In the genomic region with DNA sequence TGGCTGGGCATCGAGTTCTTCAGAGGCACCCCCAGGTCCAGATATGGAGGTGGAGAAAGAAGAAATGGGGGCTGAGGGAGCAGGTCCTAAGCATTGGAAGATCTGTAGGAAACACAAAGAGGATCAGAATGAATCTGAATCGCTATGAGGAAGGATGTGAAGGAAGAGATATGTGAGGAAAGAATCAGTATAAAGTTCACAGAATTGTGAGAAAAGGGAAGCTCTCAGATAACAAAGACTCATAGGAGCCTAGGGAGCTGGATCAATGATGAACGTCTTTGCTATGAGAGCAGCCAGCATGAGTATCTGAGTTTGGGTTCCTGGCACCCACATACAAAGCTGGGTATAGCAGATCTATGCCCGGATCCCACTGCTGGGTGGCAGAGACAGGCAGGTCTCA, we compare ENCODE assay signal across 1 mouse cellular context.
TF ChIP-seq lines count a peak whose summit lies in the region.

No protein-coding gene starts in this region.

TF ChIP-seq in MEL, 35 proteins besides CTCF, POLR2A, EP300 and RAD21:
- TF ChIP-seq MAZ (IDR thresholded peaks at IDR 0.05; ENCODE audit: low read depth, low read length) (no peak), HCFC1 (IDR thresholded peaks at IDR 0.05; ENCODE audit: low read depth, low read length) (no peak), JUND (IDR thresholded peaks at IDR 0.05; ENCODE audit: low read depth, low read length) (no peak), SMC3 (IDR thresholded peaks at IDR 0.05; ENCODE audit: low read depth, low read length) (no peak), GATA1 (IDR thresholded peaks at IDR 0.05; ENCODE audit: low read depth, low read length) (peak; percentile 76), MXI1 (IDR thresholded peaks at IDR 0.05; ENCODE audit: low read depth, low read length) (no peak), MAFK (IDR thresholded peaks at IDR 0.05; ENCODE audit: borderline replicate concordance, low read depth, low read length) (no peak), TAL1 (IDR thresholded peaks at IDR 0.05; ENCODE audit: low read length) (no peak), POLR2AphosphoS5 (IDR thresholded peaks at IDR 0.05; ENCODE audit: borderline replicate concordance, low read depth, low read length) (no peak), MEF2A (IDR thresholded peaks at IDR 0.05; ENCODE audit: extremely low read depth, insufficient replicate concordance, low read depth, low read length, poor library complexity, severe bottlenecking) (no peak), GABPA (IDR thresholded peaks at IDR 0.05; ENCODE audit: low read depth, low read length) (no peak), ETS1 (IDR thresholded peaks at IDR 0.05; ENCODE audit: low read depth, low read length) (0 out of 2 replicates have a peak, but pooled peaks have one; percentile 23), UBTF (IDR thresholded peaks at IDR 0.05; ENCODE audit: borderline replicate concordance, insufficient read depth, low read depth, low read length) (no peak), RCOR1 (IDR thresholded peaks at IDR 0.05; ENCODE audit: low read depth, low read length) (peak; percentile 96), MAX (IDR thresholded peaks at IDR 0.05; ENCODE audit: low read length) (no peak), ZNF384 (IDR thresholded peaks at IDR 0.05; ENCODE audit: low read depth, low read length) (no peak), MYC (IDR thresholded peaks at IDR 0.05; ENCODE audit: low read depth, low read length) (0 out of 2 replicates have a peak, but pooled peaks have one; percentile 37), NELFE (IDR thresholded peaks at IDR 0.05; ENCODE audit: low read depth, low read length) (no peak)
